Comparison of ENCODE assay signal across 1 mouse cellular context in genomic region chr7:27224877-27225575, GRCm38 (mm10).
TF ChIP-seq lines count a peak whose summit lies in the region.

No protein-coding gene starts in this region.

TF ChIP-seq in CH12.LX, 34 proteins besides CTCF, POLR2A, EP300 and RAD21 (continued from another document):
- no peak for TF ChIP-seq ZC3H11A (IDR thresholded peaks at IDR 0.05; ENCODE audit: low read depth, low read length)
- no peak for TF ChIP-seq ZMIZ1 (IDR thresholded peaks at IDR 0.05; ENCODE audit: low read depth, low read length)
- no peak for TF ChIP-seq HCFC1 (IDR thresholded peaks at IDR 0.05; ENCODE audit: low read depth, low read length)
- TF ChIP-seq ZKSCAN1 (IDR thresholded peaks at IDR 0.05; ENCODE audit: borderline replicate concordance, low read depth, low read length), result no peak
- TF ChIP-seq PAX5 (IDR thresholded peaks at IDR 0.05; ENCODE audit: low read length), result no peak
- TF ChIP-seq NELFE (IDR thresholded peaks at IDR 0.05; ENCODE audit: low read depth, low read length), result no peak
- no peak for TF ChIP-seq UBTF (IDR thresholded peaks at IDR 0.05; ENCODE audit: low read depth, low read length)
